Mouse (Mus musculus): ENCODE measurements around the gene Idh2.

Idh2 gene

GRCm38 (mm10) chr7:80081586-80082554 is 33.3 kb downstream of the Idh2 start:
- DNase-seq, result no peak

GRCm38 (mm10) chr7:80078792-80079301 is 36.3 kb downstream of the Idh2 start:
- DNase-seq, result peak; percentile 92 to 94

GRCm38 (mm10) chr7:80077801-80078200 is 37.4 kb downstream of the Idh2 start:
- peak in 1 of 2 experiments; percentile 49 for DNase-seq

- DNase-seq, result no peak
Observed at GRCm38 (mm10) chr7:80076961-80077716, 38.1 kb downstream of the Idh2 start.

- DNase-seq, result no peak
Observed at GRCm38 (mm10) chr7:80075946-80076583, 39.1 kb downstream of the Idh2 start.

- DNase-seq, result peak; percentile 64 to 67
Observed at GRCm38 (mm10) chr7:80074921-80075441, 40.2 kb downstream of the Idh2 start.

- DNase-seq, result peak; percentile 62 to 66
Observed at GRCm38 (mm10) chr7:80073506-80073905, 41.7 kb downstream of the Idh2 start.

GRCm38 (mm10) chr7:80072297-80072696 is 42.9 kb downstream of the Idh2 start:
- no peak for DNase-seq

GRCm38 (mm10) chr7:80071209-80071608 is 44.0 kb downstream of the Idh2 start:
- no peak for DNase-seq

- peak; percentile 48 to 64 for DNase-seq
Observed at GRCm38 (mm10) chr7:80069615-80070327, 45.4 kb downstream of the Idh2 start.

GRCm38 (mm10) chr7:80068341-80068740 is 46.9 kb downstream of the Idh2 start:
- no peak for DNase-seq

GRCm38 (mm10) chr7:80066675-80067455 is 48.3 kb downstream of the Idh2 start:
- peak in 1 of 2 experiments; percentile 51 for DNase-seq

GRCm38 (mm10) chr7:80065250-80065649 is 49.9 kb downstream of the Idh2 start:
- no peak for DNase-seq

GRCm38 (mm10) chr7:80063902-80064736 is 51.1 kb downstream of the Idh2 start:
- no peak for DNase-seq

- DNase-seq, result no peak
Observed at GRCm38 (mm10) chr7:80063244-80063643, 51.9 kb downstream of the Idh2 start.

- DNase-seq, result no peak
Observed at GRCm38 (mm10) chr7:80062083-80062826, 52.9 kb downstream of the Idh2 start.

GRCm38 (mm10) chr7:80060012-80060778 is 55.0 kb downstream of the Idh2 start:
- DNase-seq, result peak; percentile 49 to 51

GRCm38 (mm10) chr7:80059064-80059838 is 55.9 kb downstream of the Idh2 start:
- DNase-seq, result no peak
